Mouse (Mus musculus) midbrain, embryonic 14.5 days (tissue): ENCODE data around the gene Stac2. TPM values are rescaled to one million over a fixed set of nuclear protein-coding genes. Genes with fewer than 3 reads are reported as not detected.

Experiments used
- ATAC-seq: fragments of 200-750 bp; cut with Nextera tagmentation; 2 replicates; pipeline ENCODE4 v1.8.0; 2017; ENCODE audit warnings: moderate number of reproducible peaks, moderate library complexity; ENCODE audit not compliant: low FRiP score, low TSS enrichment
- DNase-seq: peaks from one replicate; pipeline ENCODE4 v3.0.0-alpha.2; 2015
- H3K27ac ChIP-seq: fragments of 300-500 bp; sonication (generic); replicated peaks from 2 replicates; pipeline ENCODE4 v1.5.1; 2014; ENCODE audit warnings: mild to moderate bottlenecking, low read depth, low read length, moderate library complexity
- H3K27me3 ChIP-seq: fragments of 300-500 bp; sonication (generic); 2 replicates; pipeline ENCODE4 v1.6.1; 2014; ENCODE audit warnings: low read length, control low read depth, mixed read lengths; ENCODE audit not compliant: control insufficient read depth, insufficient read depth
- H3K36me3 ChIP-seq: fragments of 300-500 bp; sonication (generic); 2 replicates; pipeline ENCODE4 v1.6.1; 2014; ENCODE audit warnings: low read length, control low read depth; ENCODE audit not compliant: control insufficient read depth, insufficient read depth
- H3K4me1 ChIP-seq: fragments of 300-500 bp; sonication (generic); 2 replicates; pipeline ENCODE4 v1.6.1; 2014; ENCODE audit warnings: mild to moderate bottlenecking, antibody characterized with exemption, low read length, control low read depth; ENCODE audit not compliant: control insufficient read depth, insufficient read depth
- H3K4me2 ChIP-seq: fragments of 300-500 bp; sonication (generic); 2 replicates; pipeline ENCODE4 v1.6.1; 2014; ENCODE audit warnings: mild to moderate bottlenecking, low read length, moderate library complexity
- H3K4me3 ChIP-seq: fragments of 300-500 bp; sonication (generic); replicated peaks from 2 replicates; pipeline ENCODE4 v1.5.1; 2014; ENCODE audit warnings: low read depth, low read length
- H3K9ac ChIP-seq: fragments of 300-500 bp; sonication (generic); replicated peaks from 2 replicates; pipeline ENCODE4 v1.6.1; 2014; ENCODE audit warnings: mild to moderate bottlenecking, low read length, moderate library complexity
- H3K9me3 ChIP-seq: fragments of 300-500 bp; sonication (generic); 2 replicates; pipeline ENCODE4 v1.6.1; 2016; ENCODE audit warnings: low read length, control low read depth, mixed read lengths; ENCODE audit not compliant: control insufficient read depth
- WGBS: fragments of 180-500 bp; shearing (Covaris S2); extraction: QIAGEN DNeasy Blood & Tissue Kit; methylation state at CpG from one replicate; pipeline ENCODE4 v1.1.7; 2014; 5-methylcytosine and 5-hydroxymethylcytosine counted together
- polyA plus RNA-seq: library from polyadenylated mRNA; unstranded; fragments of >200 nt; fragmentation: Nextera tagmentation; extraction: Ambion mirVana; gene quantifications from 2 replicates; pipeline ENCODE4 v1.2.1, GENCODE M21; 2014

The Stac2 gene
- polyA plus RNA-seq, 1 experiment from 2014 or later: 2.9 TPM

GRCm38 (mm10) chr11:98045596-98045995 is 7.7 kb downstream of the Stac2 start:
- no peak overlapping the region for H3K4me2 ChIP-seq
- H3K4me1 ChIP-seq: no peaks in the 10 kb centered on the region
- DNase-seq: no peak
- no peak for ATAC-seq
- no peak overlapping the region for H3K27ac ChIP-seq
- no peaks in the 10 kb centered on the region for H3K9me3 ChIP-seq
- no peaks in the 10 kb centered on the region for H3K36me3 ChIP-seq
- H3K4me3 ChIP-seq: no peak overlapping the region
- H3K9ac ChIP-seq: no peak overlapping the region
- 63% methylated on average over 4 of the region's 4 CpGs for WGBS
- H3K27me3 ChIP-seq: peaks cover 7% of the 10 kb centered on the region

- Histone ChIP-seq H3K36me3 (no peaks in the 10 kb centered on the region), H3K4me3 (no peak overlapping the region), H3K4me2 (no peak overlapping the region), H3K9me3 (no peaks in the 10 kb centered on the region), H3K9ac (no peak overlapping the region), H3K27me3 (no peaks in the 10 kb centered on the region), H3K27ac (no peak overlapping the region), H3K4me1 (no peaks in the 10 kb centered on the region)
- DNase-seq (no peak), ATAC-seq (no peak)
- 82% methylated on average over 5 of the region's 5 CpGs for WGBS
Measured at GRCm38 (mm10) chr11:98044074-98044473, 9.2 kb downstream of the Stac2 start.

- ATAC-seq (no peak), DNase-seq (no peak)
- Histone ChIP-seq H3K36me3 (no peaks in the 10 kb centered on the region), H3K27me3 (no peaks in the 10 kb centered on the region), H3K27ac (no peak overlapping the region), H3K9ac (no peak overlapping the region), H3K9me3 (no peaks in the 10 kb centered on the region), H3K4me2 (no peak overlapping the region), H3K4me1 (no peaks in the 10 kb centered on the region), H3K4me3 (no peak overlapping the region)
- WGBS: 90% methylated on average over 6 of the region's 6 CpGs
Measured at GRCm38 (mm10) chr11:98042741-98043140, 10.5 kb downstream of the Stac2 start.

GRCm38 (mm10) chr11:98040975-98041374 is 12.3 kb downstream of the Stac2 start:
- Histone ChIP-seq H3K9me3 (no peaks in the 10 kb centered on the region), H3K36me3 (no peaks in the 10 kb centered on the region), H3K27me3 (no peaks in the 10 kb centered on the region), H3K4me2 (no peak overlapping the region), H3K9ac (no peak overlapping the region), H3K4me3 (no peak overlapping the region), H3K4me1 (peaks cover 7% of the 10 kb centered on the region; the same call in 1 of the 2 replicates), H3K27ac (no peak overlapping the region)
- WGBS: 65% methylated on average over 8 of the region's 8 CpGs
- no peak for DNase-seq
- ATAC-seq: no peak

- no peaks in the 10 kb centered on the region for H3K9me3 ChIP-seq
- WGBS: 63% methylated on average over 14 of the region's 14 CpGs
- H3K4me1 ChIP-seq: peaks cover 18% of the 10 kb centered on the region
- H3K27ac ChIP-seq: no peak overlapping the region
- no peak overlapping the region for H3K4me3 ChIP-seq
- H3K27me3 ChIP-seq: no peaks in the 10 kb centered on the region
- no peak overlapping the region for H3K4me2 ChIP-seq
- no peak for DNase-seq
- no peak for ATAC-seq
- no peaks in the 10 kb centered on the region for H3K36me3 ChIP-seq
- H3K9ac ChIP-seq: no peak overlapping the region
Measured at GRCm38 (mm10) chr11:98037871-98038270, 15.4 kb downstream of the Stac2 start.

- peak overlapping the region; percentile 38 for H3K4me3 ChIP-seq
- H3K27ac ChIP-seq: no peak overlapping the region; the same call in 1 of the 2 replicates
- peak overlapping the region; percentile 58 for H3K9ac ChIP-seq
- H3K27me3 ChIP-seq: no peaks in the 10 kb centered on the region
- DNase-seq (peak; percentile 81), ATAC-seq (peak; percentile 69)
- peaks cover 4% of the 10 kb centered on the region for H3K36me3 ChIP-seq
- H3K4me1 ChIP-seq: peaks cover 18% of the 10 kb centered on the region
- no peaks in the 10 kb centered on the region for H3K9me3 ChIP-seq
- peak overlapping the region; percentile 83 for H3K4me2 ChIP-seq
- WGBS: 0% methylated on average over 27 of the region's 27 CpGs
Measured at GRCm38 (mm10) chr11:98035977-98036377, 17.3 kb downstream of the Stac2 start.

- Histone ChIP-seq H3K27me3 (no peaks in the 10 kb centered on the region), H3K9me3 (no peaks in the 10 kb centered on the region), H3K4me2 (no peak overlapping the region; the same call in 1 of the 2 replicates), H3K4me3 (no peak overlapping the region), H3K9ac (no peak overlapping the region), H3K27ac (peak overlapping the region; percentile 55; the same call in 1 of the 2 replicates), H3K4me1 (peaks cover 18% of the 10 kb centered on the region), H3K36me3 (peaks cover 16% of the 10 kb centered on the region)
- 16% methylated on average over 4 of the region's 4 CpGs for whole genome bisulfite sequencing
- no peak for DNase-seq
- peak; percentile 46; the same call in 1 of the 2 replicates for ATAC-seq
Measured at GRCm38 (mm10) chr11:98034840-98035239, 18.4 kb downstream of the Stac2 start.

GRCm38 (mm10) chr11:98034061-98034460 is 19.2 kb downstream of the Stac2 start:
- Histone ChIP-seq H3K27me3 (no peaks in the 10 kb centered on the region), H3K4me1 (peaks cover 18% of the 10 kb centered on the region), H3K36me3 (peaks cover 23% of the 10 kb centered on the region), H3K27ac (no peak overlapping the region), H3K4me3 (no peak overlapping the region), H3K9me3 (no peaks in the 10 kb centered on the region), H3K9ac (no peak overlapping the region), H3K4me2 (no peak overlapping the region)
- ATAC-seq: no peak
- DNase-seq: no peak
- WGBS: 86% methylated on average over 5 of the region's 5 CpGs

GRCm38 (mm10) chr11:98031443-98031770 is 21.9 kb downstream of the Stac2 start:
- Histone ChIP-seq H3K27me3 (no peaks in the 10 kb centered on the region), H3K4me1 (peaks cover 20% of the 10 kb centered on the region), H3K4me3 (no peak overlapping the region), H3K9me3 (no peaks in the 10 kb centered on the region), H3K4me2 (no peak overlapping the region), H3K9ac (no peak overlapping the region), H3K36me3 (peaks cover 35% of the 10 kb centered on the region), H3K27ac (no peak overlapping the region)
- ATAC-seq (no peak), DNase-seq (peak; percentile 91)
- 3% methylated on average over 5 of the region's 5 CpGs for WGBS
